Mouse (Mus musculus): ENCODE results near the gene Maco1. TPM values are rescaled to one million over a fixed set of nuclear protein-coding genes. Genes with fewer than 3 reads are reported as not detected.
A peak's percentile ranks its signal among the peaks of the same experiment; 100 is the strongest.

Maco1 gene
- polyA plus RNA-seq (2015; fragmentation: Nextera tagmentation; extraction: Ambion mirVana): 19.0 and 23.3 TPM in 2 replicates

DNA sequence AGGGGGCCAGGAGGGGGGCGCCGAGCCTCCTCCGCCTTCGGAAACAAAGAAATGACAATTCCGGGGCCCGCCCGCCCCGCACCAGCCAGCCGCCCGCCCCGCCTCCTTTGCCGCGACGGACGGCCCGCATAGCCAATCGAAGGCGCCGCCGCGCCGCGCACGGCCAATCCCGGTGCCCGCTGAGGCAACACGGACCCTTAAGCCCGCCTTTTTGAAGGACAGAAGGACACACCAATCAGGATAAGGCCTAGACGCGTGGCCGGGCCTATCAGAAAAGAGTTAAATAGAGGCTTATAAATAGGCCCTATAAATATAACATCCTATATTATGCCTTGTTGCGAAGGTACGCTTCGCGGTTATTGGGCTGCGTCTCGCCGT is at the start of gene Maco1:
Maco1 (minus strand) TSS at position 87 of the 378 bp plus-strand sequence.
- ATAC-seq (ENCODE audit: low read depth) (peak; percentile 89), DNase-seq (peak; percentile 97)
- Histone ChIP-seq H3K27me3 (peaks cover 8% of the 10 kb centered on the region; the same call in 1 of the 2 replicates), H3K9ac (peak within 1 kb of the TSS; percentile 98), H3K36me3 (peaks cover 4% of the 10 kb centered on the region; the same call in 1 of the 2 replicates), H3K4me1 (replicated peaks) (peaks cover 61% of the 10 kb centered on the region), H3K4me2 (peak within 1 kb of the TSS; percentile 98), H3K4me3 (replicated peaks) (peak within 1 kb of the TSS; percentile 98), H3K9me3 (replicated peaks) (no peaks in the 10 kb centered on the region), H3K27ac (peak within 1 kb of the TSS; percentile 98)
- under 1% methylated on average over 37 of the region's 38 CpGs for WGBS (ENCODE audit: insufficient replicate concordance)

DNA sequence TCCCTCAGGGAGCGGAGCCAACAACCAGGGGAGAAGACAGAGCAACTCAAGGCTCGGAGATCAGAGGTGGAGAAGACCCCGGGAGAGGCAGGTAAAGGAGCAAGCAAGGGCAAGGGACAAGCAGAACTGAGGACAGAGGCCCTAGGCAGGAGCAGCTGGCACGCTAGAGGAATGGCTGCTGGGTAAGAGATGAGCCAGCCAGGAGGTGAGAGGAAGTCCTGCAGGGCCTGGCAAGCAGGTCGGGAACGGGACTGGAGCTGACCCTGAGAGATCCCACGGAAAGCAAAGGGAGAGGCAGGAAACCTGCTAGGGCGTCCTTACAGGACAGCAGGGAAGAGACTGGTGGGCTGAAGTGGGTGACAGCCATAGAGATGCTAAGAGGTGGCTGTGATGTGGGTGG is 48.0 kb upstream of the Maco1 start:
- no peak overlapping the region for H3K27ac ChIP-seq
- WGBS (ENCODE audit: insufficient replicate concordance): 87% methylated on average over 8 of the region's 8 CpGs

DNA sequence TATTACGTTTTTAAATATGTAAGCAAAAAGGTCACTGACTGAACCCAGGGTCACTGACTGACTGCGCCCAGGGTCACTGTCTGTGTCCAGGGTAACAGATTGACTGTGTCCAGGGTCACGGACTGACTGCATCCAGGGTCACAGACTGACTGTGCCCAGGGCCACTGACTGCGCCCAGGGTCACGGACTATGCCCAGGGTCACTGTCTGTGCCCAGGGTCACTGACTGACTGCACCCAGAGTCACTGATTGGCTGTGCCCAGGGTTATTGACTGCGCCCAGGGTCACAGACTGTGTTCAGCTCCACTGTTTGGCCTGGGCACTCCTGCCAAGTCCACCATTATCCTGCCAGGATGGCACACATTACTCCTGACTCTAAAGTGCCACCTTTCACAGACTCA is 44.1 kb upstream of the Maco1 start:
- WGBS (ENCODE audit: insufficient replicate concordance): 92% methylated on average over 6 of the region's 6 CpGs

More for the DNA sequence above, 48.0 kb upstream of the Maco1 start:
- ATAC-seq (ENCODE audit: low read depth): no peak
- peaks cover 99% of the 10 kb centered on the region for H3K36me3 ChIP-seq
- H3K9me3 ChIP-seq (replicated peaks): no peaks in the 10 kb centered on the region
- no peak overlapping the region for H3K9ac ChIP-seq
- no peaks in the 10 kb centered on the region for H3K27me3 ChIP-seq
- no peaks in the 10 kb centered on the region for H3K4me1 ChIP-seq (replicated peaks)
- H3K4me3 ChIP-seq (replicated peaks): no peak overlapping the region
- no peak overlapping the region for H3K4me2 ChIP-seq
- no peak for DNase-seq

DNA sequence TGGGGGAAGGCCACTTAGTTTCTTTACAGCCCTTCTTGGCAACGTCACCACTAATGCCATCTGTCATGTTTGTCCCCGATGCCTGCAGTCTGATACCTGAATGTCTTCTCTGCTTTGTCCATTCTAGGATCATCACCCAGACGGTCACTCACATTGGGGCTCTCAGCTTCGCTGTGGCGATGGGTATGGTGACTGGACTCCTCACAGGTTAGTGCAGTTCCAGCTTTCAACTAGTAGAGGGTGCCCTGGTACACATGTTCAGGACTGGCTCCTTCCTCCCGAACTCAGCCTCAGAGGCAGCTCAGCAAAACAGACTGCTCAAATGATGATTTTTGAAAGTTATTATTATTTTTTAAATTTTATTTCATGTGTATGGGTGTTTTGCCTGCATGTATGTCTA is 39.0 kb upstream of the Maco1 start:
- WGBS (ENCODE audit: insufficient replicate concordance): 78% methylated on average over 6 of the region's 6 CpGs
- peaks cover 100% of the 10 kb centered on the region for H3K36me3 ChIP-seq
- H3K27me3 ChIP-seq: no peaks in the 10 kb centered on the region
- H3K4me1 ChIP-seq (replicated peaks): no peaks in the 10 kb centered on the region
- ATAC-seq (ENCODE audit: low read depth): no peak
- no peak for DNase-seq
- H3K9me3 ChIP-seq (replicated peaks): no peaks in the 10 kb centered on the region
- H3K27ac ChIP-seq: no peak overlapping the region
- no peak overlapping the region for H3K9ac ChIP-seq
- H3K4me3 ChIP-seq (replicated peaks): no peak overlapping the region
- H3K4me2 ChIP-seq: no peak overlapping the region

More for the DNA sequence above, 44.1 kb upstream of the Maco1 start:
- Histone ChIP-seq H3K9ac (no peak overlapping the region), H3K27ac (no peak overlapping the region), H3K4me3 (replicated peaks) (no peak overlapping the region), H3K27me3 (no peaks in the 10 kb centered on the region), H3K36me3 (peaks cover 100% of the 10 kb centered on the region), H3K4me2 (no peak overlapping the region), H3K9me3 (replicated peaks) (no peaks in the 10 kb centered on the region), H3K4me1 (replicated peaks) (no peaks in the 10 kb centered on the region)
- no peak for DNase-seq
- ATAC-seq (ENCODE audit: low read depth): peak; percentile 30; the same call in 1 of the 2 replicates

DNA sequence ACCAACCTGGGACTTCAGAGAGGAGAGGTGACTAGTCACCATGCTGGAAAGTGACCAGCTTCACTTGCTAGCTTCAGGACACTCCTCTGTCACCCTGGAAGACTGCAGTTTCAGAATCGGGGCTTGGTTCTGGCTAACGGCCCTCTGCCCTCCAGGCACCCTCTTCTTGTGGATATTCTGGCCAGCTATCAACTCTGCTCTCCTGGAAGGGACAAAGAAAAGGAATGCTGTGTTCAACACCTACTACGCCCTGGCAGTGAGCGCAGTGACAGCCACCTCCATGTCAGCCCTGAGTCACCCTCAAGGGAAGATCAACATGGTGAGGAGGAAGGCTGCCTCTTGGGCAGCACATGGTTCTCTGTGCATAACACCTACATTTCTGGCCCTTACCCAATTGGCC is 31.2 kb upstream of the Maco1 start:
- no peak for ATAC-seq (ENCODE audit: low read depth)
- Histone ChIP-seq H3K27ac (no peak overlapping the region), H3K4me1 (replicated peaks) (peaks cover 14% of the 10 kb centered on the region), H3K27me3 (no peaks in the 10 kb centered on the region), H3K9me3 (replicated peaks) (no peaks in the 10 kb centered on the region), H3K4me2 (no peak overlapping the region), H3K9ac (no peak overlapping the region), H3K36me3 (peaks cover 97% of the 10 kb centered on the region), H3K4me3 (replicated peaks) (no peak overlapping the region)
- 90% methylated on average over 4 of the region's 4 CpGs for WGBS (ENCODE audit: insufficient replicate concordance)
- no peak for DNase-seq

DNA sequence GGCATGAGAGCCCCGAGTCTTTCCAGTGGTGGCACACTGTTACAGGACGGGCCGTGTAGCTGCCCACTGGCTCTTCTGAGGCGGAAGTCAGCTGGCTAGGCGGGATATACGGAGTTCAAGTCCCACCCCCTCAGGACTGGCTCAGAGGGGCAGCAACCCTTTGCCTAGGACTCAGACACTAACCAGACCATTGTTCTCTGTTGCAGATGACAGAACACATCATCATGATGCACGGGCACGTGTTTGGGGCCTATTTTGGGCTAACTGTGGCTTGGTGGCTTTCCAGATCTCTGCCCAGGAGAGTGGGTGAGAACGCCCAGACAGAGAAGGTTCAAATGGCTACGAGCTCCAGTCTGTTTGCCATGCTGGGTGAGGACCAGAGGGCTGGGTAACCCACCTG is 30.7 kb upstream of the Maco1 start:
- Histone ChIP-seq H3K9me3 (replicated peaks) (no peaks in the 10 kb centered on the region), H3K27ac (no peak overlapping the region), H3K36me3 (peaks cover 97% of the 10 kb centered on the region), H3K4me2 (no peak overlapping the region), H3K27me3 (no peaks in the 10 kb centered on the region), H3K9ac (no peak overlapping the region), H3K4me3 (replicated peaks) (no peak overlapping the region), H3K4me1 (replicated peaks) (peaks cover 19% of the 10 kb centered on the region)
- DNase-seq (no peak), ATAC-seq (ENCODE audit: low read depth) (no peak)
- WGBS (ENCODE audit: insufficient replicate concordance): 82% methylated on average over 10 of the region's 10 CpGs

DNA sequence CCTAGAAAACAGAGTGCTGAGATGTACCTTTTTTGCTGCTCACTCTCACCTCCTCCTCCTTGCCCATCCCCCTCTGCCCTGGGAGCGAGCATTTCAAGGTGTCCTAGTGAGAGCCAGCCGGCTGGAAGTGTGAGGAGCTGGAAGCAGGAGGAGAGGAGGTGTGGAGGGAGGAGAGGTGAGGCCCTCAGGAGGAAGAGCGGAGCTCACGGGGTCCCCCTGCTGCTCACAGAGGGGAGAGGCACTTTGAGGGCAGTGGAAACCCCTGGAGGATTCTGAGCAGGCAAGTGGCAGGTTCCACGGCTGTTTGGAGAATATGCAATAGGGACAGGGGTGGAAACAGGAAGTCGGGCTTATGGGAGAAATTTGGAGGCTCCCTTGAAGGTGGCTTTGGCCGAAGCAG is 30.1 kb upstream of the Maco1 start:
- H3K4me1 ChIP-seq (replicated peaks): peaks cover 25% of the 10 kb centered on the region
- H3K27me3 ChIP-seq: no peaks in the 10 kb centered on the region
- WGBS (ENCODE audit: insufficient replicate concordance): 28% methylated on average over 7 of the region's 7 CpGs
- H3K4me3 ChIP-seq (replicated peaks): no peak overlapping the region
- ATAC-seq (ENCODE audit: low read depth): peak; percentile 37; the same call in 1 of the 2 replicates
- H3K9ac ChIP-seq: no peak overlapping the region
- no peak overlapping the region for H3K27ac ChIP-seq
- no peak for DNase-seq
- H3K36me3 ChIP-seq: peaks cover 97% of the 10 kb centered on the region
- no peak overlapping the region for H3K4me2 ChIP-seq
- no peaks in the 10 kb centered on the region for H3K9me3 ChIP-seq (replicated peaks)

DNA sequence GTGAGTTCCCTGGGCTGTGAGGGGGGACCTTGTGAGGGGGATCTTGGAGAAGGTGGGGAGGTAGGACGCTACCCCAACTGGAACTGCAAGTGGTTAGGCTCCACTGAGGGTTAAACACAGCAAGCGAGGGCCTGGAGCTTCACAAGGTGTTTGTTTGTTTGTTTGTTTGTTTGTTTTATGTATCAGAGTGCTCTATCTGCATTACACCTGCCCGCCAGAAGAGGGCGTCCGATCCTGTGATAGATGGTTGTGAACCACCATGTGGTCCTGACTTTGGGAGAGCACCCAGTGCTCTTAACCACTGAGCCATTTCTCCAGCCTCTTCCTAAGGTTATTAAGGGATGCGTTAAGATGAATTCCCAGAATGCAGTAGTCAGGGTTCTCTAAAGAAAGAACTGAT is 26.9 kb upstream of the Maco1 start:
- H3K36me3 ChIP-seq: peaks cover 97% of the 10 kb centered on the region
- H3K4me2 ChIP-seq: peak overlapping the region; percentile 53
- peak overlapping the region; percentile 27; the same call in 1 of the 2 replicates for H3K4me3 ChIP-seq (replicated peaks)
- H3K27me3 ChIP-seq: no peaks in the 10 kb centered on the region
- H3K9ac ChIP-seq: no peak overlapping the region
- WGBS (ENCODE audit: insufficient replicate concordance): 42% methylated on average over 6 of the region's 6 CpGs
- H3K27ac ChIP-seq: 0 out of 2 replicates have a peak overlapping the region, but pooled peaks have one; percentile 47
- no peaks in the 10 kb centered on the region for H3K9me3 ChIP-seq (replicated peaks)
- ATAC-seq (ENCODE audit: low read depth) (no peak), DNase-seq (no peak)
- H3K4me1 ChIP-seq (replicated peaks): peaks cover 36% of the 10 kb centered on the region

DNA sequence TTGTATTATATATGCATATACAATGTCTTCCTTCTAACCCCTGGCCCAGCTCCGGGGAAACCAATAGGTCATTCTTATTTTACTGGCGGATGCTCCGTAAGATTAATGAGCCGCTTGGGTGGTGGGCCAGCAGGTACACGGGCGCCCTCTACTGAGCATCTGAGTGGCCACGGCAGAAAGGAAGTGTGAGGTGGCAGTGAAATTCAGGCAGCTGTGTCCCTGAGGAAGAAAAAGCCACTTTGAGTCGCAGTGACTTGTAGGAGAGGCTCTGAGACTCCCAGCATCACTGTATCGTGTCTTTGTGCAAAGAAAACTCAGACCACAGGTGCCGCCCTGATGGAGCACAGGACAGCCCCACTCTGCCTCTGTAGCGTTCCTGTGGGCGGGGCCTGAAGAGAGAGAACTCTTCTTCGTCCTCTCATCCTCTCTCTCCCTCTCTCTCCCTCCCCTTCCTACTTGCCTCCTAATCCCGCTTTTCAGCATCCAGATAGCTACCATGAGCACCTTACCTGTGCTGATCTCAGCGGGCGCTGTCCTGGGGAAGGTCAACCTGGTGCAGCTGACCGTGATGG is 26.4 kb upstream of the Maco1 start:
- Histone ChIP-seq H3K4me2 (peak overlapping the region; percentile 53), H3K9me3 (replicated peaks) (no peaks in the 10 kb centered on the region), H3K4me3 (replicated peaks) (peak overlapping the region; percentile 27), H3K27ac (peak overlapping the region; percentile 47), H3K36me3 (peaks cover 97% of the 10 kb centered on the region), H3K4me1 (replicated peaks) (peaks cover 37% of the 10 kb centered on the region), H3K9ac (no peak overlapping the region), H3K27me3 (no peaks in the 10 kb centered on the region)
- WGBS (ENCODE audit: insufficient replicate concordance): 11% methylated on average over 17 of the region's 17 CpGs
- ATAC-seq (ENCODE audit: low read depth) (peak; percentile 28; the same call in 1 of the 2 replicates), DNase-seq (peak; percentile 56)

DNA sequence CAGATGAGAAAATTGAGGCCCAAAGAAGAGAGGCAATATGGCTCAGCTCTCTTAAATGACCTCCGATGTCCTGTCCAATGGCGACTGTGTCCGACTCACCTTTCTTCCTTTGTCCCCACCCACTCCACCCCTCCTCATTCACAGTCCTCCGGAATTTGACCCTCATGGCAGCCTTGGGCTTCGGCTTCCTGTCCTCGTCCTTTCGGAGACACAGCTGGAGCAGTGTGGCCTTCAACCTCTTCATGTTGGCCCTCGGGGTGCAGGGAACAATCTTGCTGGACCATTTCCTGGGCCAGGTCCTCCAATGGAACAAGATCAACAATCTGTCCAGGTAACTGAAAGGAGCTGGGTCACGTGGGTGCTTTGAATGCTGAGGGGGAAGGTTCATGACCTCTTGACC is 23.0 kb upstream of the Maco1 start:
- no peak overlapping the region for H3K4me3 ChIP-seq (replicated peaks)
- 84% methylated on average over 9 of the region's 9 CpGs for WGBS (ENCODE audit: insufficient replicate concordance)
- no peak overlapping the region for H3K9ac ChIP-seq
- no peaks in the 10 kb centered on the region for H3K27me3 ChIP-seq
- H3K9me3 ChIP-seq (replicated peaks): no peaks in the 10 kb centered on the region
- DNase-seq (no peak), ATAC-seq (ENCODE audit: low read depth) (no peak)
- no peak overlapping the region for H3K4me2 ChIP-seq
- H3K4me1 ChIP-seq (replicated peaks): peaks cover 56% of the 10 kb centered on the region
- H3K36me3 ChIP-seq: peaks cover 93% of the 10 kb centered on the region
- H3K27ac ChIP-seq: no peak overlapping the region; the same call in 1 of the 2 replicates

DNA sequence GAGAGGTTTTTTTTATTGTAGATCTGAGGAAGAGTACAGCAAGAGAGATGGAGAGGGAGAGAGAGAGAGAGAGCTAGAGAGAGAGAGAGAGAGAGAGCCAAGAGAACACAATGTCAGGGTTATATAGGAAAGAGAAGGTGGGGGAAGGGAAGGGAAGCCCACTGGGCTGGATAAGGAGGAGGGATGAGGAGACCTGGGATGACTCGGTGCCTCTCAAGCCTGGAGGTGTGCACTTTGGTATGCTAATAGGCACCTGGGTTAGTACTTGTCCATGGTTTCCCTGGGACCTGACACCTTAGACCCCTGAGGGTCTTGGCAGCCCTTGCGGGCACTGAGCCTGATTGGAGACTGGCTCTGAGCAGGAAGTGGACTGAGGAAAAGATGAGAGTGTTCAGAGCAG is 18.8 kb upstream of the Maco1 start:
- WGBS (ENCODE audit: insufficient replicate concordance): 58% methylated on average over 2 of the region's 2 CpGs
- Histone ChIP-seq H3K36me3 (peaks cover 77% of the 10 kb centered on the region), H3K27ac (peak overlapping the region; percentile 76), H3K4me1 (replicated peaks) (peaks cover 71% of the 10 kb centered on the region), H3K9me3 (replicated peaks) (no peaks in the 10 kb centered on the region), H3K4me2 (peak overlapping the region; percentile 38), H3K9ac (peak overlapping the region; percentile 47), H3K27me3 (0 out of 2 replicates have a peak, but pooled peaks cover 4% of the 10 kb centered on the region), H3K4me3 (replicated peaks) (peak overlapping the region; percentile 27)
- DNase-seq: no peak
- no peak for ATAC-seq (ENCODE audit: low read depth)

DNA sequence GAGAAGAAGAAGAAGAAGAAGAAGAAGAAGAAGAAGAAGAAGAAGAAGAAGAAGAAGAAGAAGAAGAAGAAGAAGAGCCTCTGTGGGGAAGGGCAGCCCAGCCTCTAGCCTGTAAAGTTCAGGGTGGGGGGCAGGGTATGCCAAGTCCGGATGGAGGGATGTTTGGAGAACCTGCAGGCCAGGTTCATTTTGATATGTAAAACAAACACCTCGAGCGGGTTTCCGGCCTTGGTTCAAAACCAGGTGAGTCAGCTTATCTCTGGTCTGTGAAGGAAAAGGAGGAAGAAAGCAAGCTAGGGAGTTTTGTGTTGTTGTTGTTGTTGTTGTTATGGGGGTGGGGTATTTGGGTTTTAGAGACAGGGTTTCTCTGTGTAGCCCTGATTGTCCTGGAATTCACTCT is 18.3 kb upstream of the Maco1 start:
- peak overlapping the region; percentile 38 for H3K4me2 ChIP-seq
- H3K27ac ChIP-seq: peak overlapping the region; percentile 76
- 34% methylated on average over 4 of the region's 4 CpGs for WGBS (ENCODE audit: insufficient replicate concordance)
- H3K4me3 ChIP-seq (replicated peaks): peak overlapping the region; percentile 27
- H3K9me3 ChIP-seq (replicated peaks): no peaks in the 10 kb centered on the region
- ATAC-seq (ENCODE audit: low read depth): no peak
- no peak for DNase-seq
- 0 out of 2 replicates have a peak, but pooled peaks cover 4% of the 10 kb centered on the region for H3K27me3 ChIP-seq
- peaks cover 77% of the 10 kb centered on the region for H3K36me3 ChIP-seq
- peak overlapping the region; percentile 47 for H3K9ac ChIP-seq
- peaks cover 74% of the 10 kb centered on the region for H3K4me1 ChIP-seq (replicated peaks)

Measured in liver, embryonic 13.5 days (tissue).